Mouse (Mus musculus): ENCODE measurements at regions not wholly inside any gene's neighbourhood (a gene's known extent, or its start where the extent isn't known, plus 50 kb on each side); places are given as distances from the start of the nearest gene placed in this dataset.

GRCm38 (mm10) chr7:51434865-51435264, 76.0 kb upstream of the Ano5 start:
- DNase-seq = peak; percentile 26

- DNase-seq = no peak
Measured at GRCm38 (mm10) chr7:51454989-51455692, 55.7 kb upstream of the Ano5 start.

- DNase-seq = no peak
Measured at GRCm38 (mm10) chr7:51458757-51459156, 52.1 kb upstream of the Ano5 start.

Data from kidney, postnatal 14 days (tissue).